Mouse (Mus musculus): ENCODE measurements at regions not wholly inside any gene's neighbourhood (a gene's known extent, or its start where the extent isn't known, plus 50 kb on each side); places are given as distances from the start of the nearest gene placed in this dataset.

DNA sequence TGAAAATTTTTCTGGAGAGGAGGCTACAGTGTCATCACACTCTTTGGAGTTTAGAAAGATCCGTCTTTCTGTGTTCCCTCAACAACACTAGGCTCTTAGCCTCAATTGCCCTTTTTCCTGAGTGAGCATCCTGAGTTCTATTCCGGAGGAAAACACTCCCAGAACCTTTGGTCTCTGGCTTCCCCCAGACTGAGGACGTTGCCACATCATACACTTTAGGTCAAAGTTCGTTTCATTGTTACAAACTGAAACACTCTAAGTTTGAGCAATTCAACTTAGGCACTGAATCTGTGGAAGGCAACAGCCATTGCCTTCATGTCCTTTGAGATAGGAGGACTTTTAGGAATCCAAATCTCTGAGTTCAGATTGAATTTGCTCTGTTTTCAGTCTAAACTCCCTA is 85.0 kb downstream of the Arl4a start:
- no peak for DNase-seq

DNA sequence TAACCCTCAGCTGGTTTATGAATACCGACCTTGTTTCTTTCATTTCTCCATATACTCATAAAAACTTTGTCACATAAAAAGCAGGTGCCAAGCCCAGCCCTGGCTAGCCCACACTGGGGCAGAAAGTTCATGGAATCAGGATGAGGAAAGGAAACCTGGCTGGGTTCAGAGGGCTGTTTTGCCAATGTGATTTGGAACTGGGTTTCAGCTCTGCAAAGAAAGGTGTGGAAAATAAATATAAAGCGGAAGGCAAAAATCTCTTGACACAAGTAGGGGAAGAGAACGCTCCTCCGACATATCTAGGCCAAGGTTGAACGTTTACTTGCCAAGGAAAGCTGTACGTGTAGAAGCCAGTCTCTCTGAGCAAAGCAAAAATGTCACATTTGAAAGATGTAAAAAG is 85.9 kb downstream of the Arl4a start:
- no peak for DNase-seq

DNA sequence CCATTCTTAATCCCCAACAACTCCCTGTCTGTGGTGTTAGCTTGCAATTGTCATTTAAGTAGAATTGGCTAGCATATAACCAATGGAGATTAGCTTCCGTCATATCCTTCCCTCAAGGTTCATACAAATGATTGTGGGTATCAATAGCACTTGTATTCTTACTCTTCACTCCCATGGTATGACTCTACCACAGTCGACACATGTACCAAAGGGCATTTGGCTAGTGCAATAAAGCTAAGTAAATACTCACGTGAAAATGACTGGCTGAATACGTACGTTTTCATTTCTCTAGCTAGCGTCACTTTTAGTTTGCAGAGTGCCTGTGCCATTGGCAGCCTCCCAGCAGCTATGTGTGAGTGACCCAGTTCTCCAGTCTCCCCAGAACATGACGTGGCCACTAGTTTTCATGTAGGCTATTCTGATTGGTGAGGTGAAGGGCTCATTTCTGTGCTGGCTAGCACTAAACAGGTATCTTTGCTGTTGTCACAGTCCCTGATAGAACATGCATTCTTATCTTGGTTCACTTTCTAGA is 87.5 kb downstream of the Arl4a start:
- no peak for DNase-seq

DNA sequence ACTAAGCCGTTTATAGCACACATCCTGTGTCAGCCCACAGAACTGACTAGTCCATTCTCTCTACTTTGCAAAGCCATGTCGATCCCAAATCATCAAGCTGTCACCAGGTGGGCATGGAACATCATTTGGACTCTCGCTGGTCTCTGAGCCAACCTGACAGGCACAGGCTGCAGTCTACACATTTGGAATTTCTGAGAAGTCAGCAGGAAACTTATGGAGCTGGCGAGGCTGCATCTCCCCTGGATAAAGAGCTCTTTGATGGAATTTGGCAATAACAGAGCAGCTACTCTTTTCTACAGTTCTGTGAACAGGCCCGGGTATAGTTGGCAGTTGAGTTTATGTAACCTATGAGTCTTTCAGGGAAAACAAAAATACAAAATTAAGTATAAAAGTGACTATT is 94.9 kb downstream of the Arl4a start:
- no peak for DNase-seq

- DNase-seq, result no peak
Observed at GRCm38 (mm10) chr12:39941162-39941561, 96.7 kb downstream of the Arl4a start.

GRCm38 (mm10) chr12:39939017-39939416 is 98.8 kb downstream of the Arl4a start:
- no peak for DNase-seq

DNA sequence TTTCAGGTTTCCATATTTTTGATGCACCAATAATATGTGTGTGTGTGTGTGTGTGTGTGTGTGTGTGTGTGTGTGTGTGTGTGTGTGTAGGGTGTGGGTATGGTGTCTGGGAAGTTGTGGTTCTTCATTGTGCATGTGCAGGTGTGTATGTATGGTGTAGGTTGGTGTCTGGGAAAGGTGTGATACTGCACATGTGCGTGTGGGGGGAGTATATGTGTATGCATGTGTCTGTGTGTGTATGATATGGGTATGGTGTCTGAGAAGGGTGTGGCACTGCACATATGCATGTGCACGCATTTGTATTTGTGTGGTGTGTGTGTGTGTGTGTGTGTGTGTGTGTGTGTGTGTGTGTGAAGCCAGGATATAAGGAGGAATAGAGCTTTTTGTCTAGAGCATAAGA is 99.6 kb downstream of the Arl4a start:
- DNase-seq, result no peak

- DNase-seq, result no peak
Observed at GRCm38 (mm10) chr12:39936331-39936730, 101.5 kb downstream of the Arl4a start.

DNA sequence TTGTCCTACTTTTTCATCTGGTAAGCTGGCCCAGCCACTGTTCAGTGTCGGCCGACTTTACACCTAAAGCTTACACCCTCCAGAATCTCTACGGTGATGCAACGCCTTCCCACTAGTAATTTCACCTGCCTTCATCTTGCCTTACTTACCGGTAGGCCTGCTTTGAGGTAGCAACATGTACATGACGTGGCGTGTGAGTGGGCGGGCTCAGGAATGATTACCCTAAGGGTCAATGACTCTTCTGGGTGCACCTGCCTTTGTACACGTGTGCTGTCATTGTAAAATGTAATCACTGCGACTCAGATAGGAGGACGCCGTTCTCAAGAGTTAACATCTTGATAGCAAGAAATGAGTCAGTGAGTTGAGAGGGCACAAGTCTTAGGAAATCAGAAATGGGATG is 102.0 kb downstream of the Arl4a start:
- no peak for DNase-seq

GRCm38 (mm10) chr12:39934877-39935276 is 102.9 kb downstream of the Arl4a start:
- no peak for DNase-seq

GRCm38 (mm10) chr12:39931251-39931650 is 106.6 kb downstream of the Arl4a start:
- DNase-seq, result no peak

GRCm38 (mm10) chr12:39927902-39928301 is 109.9 kb downstream of the Arl4a start:
- no peak for DNase-seq

DNA sequence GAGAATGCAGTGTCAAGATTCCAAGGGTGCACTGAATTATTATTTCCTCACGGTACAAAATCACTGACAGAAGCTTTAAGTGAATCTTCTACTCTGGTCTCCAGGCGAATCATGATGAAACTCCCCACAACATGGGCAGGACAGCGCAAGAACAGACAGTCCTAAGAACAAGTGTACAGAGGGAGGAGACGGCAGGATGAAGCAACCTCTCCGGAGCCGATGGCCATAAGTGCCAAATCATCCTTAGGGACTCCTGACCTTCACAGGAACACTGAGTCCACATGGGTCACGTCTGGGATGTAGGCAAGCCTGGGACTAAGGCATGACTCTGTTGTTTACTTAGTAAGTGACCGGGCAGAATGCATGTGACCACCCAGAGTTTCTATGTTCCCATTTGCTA is 110.8 kb downstream of the Arl4a start:
- no peak for DNase-seq

DNA sequence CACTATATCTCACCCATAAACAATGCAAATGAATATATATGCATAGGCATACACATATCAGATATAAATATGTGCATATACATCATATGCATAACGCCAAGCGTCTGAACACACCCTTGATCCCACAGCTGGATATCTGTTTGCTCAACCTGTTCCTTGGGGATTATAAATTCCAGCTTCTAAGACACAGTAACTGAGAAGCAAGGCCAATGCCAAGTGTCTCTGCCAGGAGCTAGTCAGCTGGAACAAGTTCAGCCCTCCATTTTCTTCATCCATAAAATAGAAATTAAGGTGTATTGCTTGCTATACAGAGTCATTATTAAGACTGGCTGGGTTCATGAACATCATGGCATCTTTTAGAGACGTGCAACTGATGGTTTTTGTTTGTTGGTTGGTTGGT is 116.3 kb downstream of the Arl4a start:
- no peak for DNase-seq

DNA sequence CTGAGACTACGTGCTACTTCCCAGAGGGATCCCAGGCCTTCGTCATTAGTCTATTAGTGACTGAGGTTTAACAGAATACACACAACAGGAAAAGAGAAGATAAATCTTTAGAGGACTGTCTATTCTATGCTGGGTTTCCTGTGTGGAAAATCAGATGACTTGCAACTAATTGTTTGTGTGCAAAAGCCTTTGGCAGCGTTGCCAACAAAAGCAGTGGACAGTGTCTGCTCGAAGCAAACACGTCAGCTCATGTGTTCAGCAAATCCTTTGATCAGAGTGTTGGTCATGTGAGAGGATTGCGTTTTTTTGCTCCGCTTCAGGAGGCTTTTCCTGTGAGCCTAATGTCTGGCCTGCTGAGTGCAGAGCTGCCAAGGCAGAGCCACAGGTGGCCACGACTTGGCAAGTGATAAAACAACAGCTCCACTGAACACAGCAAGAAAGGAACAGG is 117.3 kb downstream of the Arl4a start:
- DNase-seq, result peak in 1 of 2 experiments; percentile 6

DNA sequence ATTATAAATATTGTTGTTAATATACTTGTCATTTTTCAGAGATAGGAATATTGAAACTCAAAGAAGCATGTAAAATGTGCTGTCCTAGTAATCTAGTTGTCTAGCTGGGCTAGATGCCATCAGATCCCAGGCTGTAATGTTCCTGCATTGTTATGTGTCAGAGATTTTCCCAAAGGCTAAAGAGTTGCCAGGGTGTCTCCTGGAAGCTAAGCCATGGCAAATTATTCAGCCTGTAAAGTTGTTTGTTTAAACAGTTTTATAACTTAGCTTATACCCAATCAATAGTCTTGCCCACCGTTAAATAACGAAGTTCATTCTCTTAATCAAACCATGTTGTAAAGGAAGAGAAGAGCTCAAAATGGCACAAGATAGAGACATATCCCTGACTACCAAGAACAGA is 117.9 kb downstream of the Arl4a start:
- DNase-seq, result no peak

DNA sequence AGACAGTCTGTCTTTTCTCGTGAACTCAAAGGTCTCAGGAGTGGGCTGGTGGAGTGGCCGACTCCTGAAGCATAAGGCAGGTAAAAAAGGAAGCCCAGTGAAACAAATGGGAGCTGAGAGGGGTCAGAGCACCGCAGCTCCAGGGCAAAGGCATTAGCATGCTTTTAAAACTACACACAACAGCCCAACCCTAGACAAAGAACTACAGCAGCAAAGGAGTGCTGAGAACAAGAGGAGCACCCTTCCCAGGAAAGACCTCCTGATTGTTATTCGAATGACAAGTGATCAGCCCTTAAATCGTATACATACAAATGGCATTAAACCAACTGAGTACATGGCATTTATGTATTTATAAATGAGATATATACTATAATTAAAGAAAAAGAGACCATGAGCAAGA is 149.3 kb downstream of the Arl4a start:
- DNase-seq, result no peak

GRCm38 (mm10) chr12:39885366-39885765 is 152.5 kb downstream of the Arl4a start:
- DNase-seq, result no peak

DNA sequence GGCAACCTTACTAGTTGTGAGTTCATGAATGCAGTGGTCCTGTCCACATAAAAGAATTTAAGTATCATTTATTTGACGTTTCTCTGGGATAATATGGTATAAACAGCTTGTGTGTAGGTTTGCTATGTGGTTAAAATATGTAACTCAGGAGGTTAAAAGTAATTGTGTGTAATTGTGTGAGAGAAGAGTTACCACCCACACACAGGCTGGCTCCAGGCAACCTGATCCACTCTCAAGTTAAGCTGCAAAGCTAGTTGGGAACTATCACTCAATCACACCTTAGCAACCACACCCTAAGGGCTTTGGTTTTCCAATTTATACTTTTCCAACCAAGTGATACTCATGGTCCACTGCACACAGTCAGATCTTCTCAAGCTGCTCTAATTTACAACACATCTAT is 157.5 kb downstream of the Arl4a start:
- DNase-seq, result peak in 1 of 2 experiments; percentile 3

- DNase-seq, result no peak
Observed at GRCm38 (mm10) chr12:39873917-39874316, 163.9 kb downstream of the Arl4a start.

DNA sequence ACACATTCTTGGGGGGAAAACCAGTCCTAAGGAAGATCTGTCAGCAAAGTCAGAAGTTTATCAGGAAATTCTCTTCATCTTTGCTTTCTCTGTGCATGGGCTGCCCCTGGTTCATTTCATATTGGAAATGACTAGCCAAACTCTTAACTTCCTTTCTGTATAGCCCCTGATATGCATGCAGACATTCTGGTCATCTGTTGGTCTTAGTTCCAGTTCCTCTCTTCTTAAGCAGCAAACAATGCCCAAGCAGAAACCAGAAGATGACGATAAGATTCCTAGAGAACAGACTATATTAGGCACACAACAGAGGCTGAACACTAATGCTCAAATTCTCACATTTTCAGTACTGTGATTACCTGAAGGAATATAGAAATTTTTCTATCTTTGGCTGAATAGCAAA is 176.0 kb downstream of the Arl4a start:
- DNase-seq, result no peak

DNA sequence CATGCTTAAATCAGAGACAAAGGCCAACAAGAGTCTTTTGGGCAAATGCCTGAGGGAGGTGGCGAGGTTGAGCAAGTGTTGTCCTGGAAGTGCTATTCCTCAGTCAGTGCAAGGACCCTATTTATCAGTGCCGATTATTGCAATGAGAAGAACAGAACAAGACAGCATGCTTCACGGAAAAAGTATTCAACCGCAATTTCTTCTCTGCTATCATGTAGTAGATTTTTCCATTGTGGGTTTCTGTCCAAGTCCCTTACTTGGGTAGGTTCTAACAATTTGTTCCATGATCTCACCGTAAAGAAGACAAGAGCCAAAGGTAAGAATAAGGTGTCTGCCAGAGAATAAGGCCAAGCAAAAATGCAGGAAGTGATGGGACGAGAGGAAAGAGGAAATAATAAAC is 186.2 kb downstream of the Arl4a start:
- no peak for DNase-seq

- no peak for DNase-seq
Observed at GRCm38 (mm10) chr12:39849346-39850058, 188.3 kb downstream of the Arl4a start.

GRCm38 (mm10) chr12:39840615-39841014 is 197.2 kb downstream of the Arl4a start:
- no peak for DNase-seq

DNA sequence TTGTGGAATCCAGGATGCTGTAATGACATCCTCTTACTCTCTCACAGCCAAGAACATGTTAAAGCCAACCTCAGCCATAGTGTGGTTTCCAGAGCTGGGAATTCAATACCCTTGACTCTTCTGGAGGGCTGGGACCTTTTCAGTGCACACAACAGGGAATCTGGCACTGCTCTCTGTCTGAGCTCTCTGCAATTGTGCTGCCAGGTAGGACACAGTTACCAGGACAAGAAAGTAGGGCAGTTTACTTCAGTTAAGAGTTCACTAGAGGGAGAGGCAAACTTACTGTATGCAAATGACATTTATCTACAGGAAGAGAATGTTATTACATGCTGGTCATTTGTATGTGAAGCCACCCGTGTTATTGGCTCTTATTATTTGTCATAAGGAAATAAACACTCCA is 197.6 kb downstream of the Arl4a start:
- no peak for DNase-seq

All from layer of hippocampus, postnatal 36 days (tissue).